Mouse (Mus musculus): ENCODE data around the gene Phactr1.

Gene Phactr1

GRCm38 (mm10) chr13:42973961-42974360, 293.5 kb downstream of the Phactr1 start:
- no peak for DNase-seq (ENCODE audit: low spot score in 2 of 2)

- DNase-seq (ENCODE audit: low spot score in 2 of 2), result no peak
Measured at GRCm38 (mm10) chr13:42974506-42974905, 294.1 kb downstream of the Phactr1 start.

DNA sequence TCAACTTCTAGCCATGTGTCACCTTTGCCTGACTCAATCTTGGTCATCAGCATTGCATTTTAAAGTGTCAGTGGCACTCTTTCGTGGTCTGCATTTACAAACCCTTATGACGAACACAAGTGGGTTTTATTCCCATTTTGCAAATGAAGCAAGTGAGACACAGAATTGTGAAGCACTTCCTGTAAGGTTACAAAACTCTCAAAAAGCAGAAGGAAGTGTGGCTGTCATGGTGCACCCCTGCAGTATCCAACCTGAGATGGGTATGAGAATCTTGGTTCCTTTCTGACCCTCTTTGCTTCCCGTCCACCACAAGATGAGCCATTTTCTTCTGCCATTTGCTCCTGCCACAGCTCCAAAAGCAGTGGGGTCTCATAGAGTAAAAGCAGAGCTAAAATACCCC, 295.7 kb downstream of the Phactr1 start:
- no peak for DNase-seq (ENCODE audit: low spot score in 2 of 2)

DNA sequence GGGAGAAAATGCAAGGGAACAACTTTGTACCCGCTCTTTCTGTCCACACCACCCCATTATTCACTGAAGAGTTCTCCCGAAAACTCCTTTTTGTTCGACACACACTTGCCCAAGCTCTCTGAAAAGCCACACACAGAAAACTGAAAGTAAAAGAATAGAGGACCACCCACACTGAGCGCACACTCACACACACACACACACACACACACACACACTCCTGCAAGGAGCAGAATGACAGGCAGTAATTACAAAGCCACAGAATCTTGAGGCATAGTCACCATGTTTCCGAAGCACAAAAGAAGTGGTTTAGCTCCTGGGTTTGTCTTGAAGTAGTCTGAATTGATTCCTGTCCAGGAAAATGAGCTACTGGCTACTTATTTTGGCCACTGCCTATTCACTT, 296.5 kb downstream of the Phactr1 start:
- no peak for DNase-seq (ENCODE audit: low spot score in 2 of 2)

GRCm38 (mm10) chr13:42980581-42980980, 300.2 kb downstream of the Phactr1 start:
- DNase-seq (ENCODE audit: low spot score in 2 of 2), result peak; percentile 5 to 18

DNA sequence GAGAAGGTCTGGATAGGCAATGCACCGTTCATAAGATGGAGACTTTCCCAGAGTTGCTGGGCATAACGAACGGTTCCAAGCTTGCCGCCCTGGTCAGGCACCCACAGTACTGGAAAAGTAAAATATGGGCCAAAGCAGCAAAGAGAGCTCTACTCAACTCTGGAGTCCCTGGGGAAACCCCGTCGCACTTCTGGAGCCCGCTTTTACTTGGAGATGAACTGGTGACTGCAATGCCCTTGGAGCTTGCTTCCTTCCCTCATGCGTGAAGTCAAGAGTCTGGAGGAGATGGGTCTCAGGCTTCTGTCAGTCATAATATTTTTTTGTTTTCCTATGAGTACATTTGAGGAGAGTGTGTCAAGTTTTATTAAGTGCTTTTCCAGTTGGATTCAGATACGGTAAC, 302.2 kb downstream of the Phactr1 start:
- DNase-seq (ENCODE audit: low spot score in 2 of 2), result no peak

GRCm38 (mm10) chr13:42985806-42986205, 305.4 kb downstream of the Phactr1 start:
- no peak for DNase-seq (ENCODE audit: low spot score in 2 of 2)

- no peak for DNase-seq (ENCODE audit: low spot score in 2 of 2)
Measured at GRCm38 (mm10) chr13:42987931-42988579, 307.6 kb downstream of the Phactr1 start.

GRCm38 (mm10) chr13:42989481-42989880, 309.1 kb downstream of the Phactr1 start:
- DNase-seq (ENCODE audit: low spot score in 2 of 2), result no peak

DNA sequence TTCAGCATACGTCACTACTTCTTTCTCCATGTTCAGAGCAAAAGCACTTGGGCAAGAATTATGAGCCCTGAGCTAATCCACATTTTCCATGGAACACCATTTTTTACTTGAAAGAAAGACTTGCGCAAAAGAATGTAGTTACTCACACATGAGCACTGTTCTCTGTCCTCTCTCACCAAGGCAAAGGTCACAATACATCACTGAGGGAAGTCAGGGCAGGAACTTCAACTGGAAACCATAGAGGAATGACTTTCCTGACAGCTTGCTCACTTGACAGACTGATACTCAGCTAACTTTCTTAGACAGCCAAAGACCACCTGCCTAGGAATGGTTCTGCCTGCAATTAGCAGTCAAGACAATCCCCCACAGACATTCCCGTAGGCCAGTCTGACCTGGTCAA, 309.6 kb downstream of the Phactr1 start:
- DNase-seq (ENCODE audit: low spot score in 2 of 2), result no peak

DNA sequence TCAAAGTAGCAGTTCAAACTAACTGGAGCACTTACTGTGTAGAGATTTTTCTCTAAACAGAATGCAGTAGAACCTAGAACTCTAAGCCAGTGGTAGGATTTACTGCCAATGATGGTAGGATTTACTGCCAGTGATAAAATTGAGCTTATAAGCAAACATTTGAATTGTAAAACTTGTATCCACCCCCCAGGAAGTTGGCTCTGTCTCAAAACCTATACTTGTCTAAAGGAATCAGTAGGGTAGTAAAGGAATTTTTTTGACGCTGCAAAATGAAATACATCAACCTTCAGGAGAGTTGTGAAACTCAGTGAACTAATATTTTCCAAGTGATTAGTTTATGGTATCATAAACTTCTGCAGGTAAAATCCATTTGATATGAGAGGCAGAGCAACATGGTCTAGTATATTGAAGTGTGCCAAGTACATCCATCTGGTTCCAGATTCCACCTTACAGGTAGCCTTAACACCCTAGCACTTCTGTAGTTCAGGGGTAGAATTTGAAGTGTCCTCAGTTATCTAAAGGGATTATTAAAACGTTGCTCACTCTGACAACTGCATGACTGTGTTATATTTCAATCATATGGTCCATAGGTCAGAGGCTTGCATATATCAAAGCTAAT, 310.2 kb downstream of the Phactr1 start:
- no peak for DNase-seq (ENCODE audit: low spot score in 2 of 2)

- no peak for DNase-seq (ENCODE audit: low spot score in 2 of 2)
Measured at GRCm38 (mm10) chr13:42991164-42991563, 310.7 kb downstream of the Phactr1 start.

DNA sequence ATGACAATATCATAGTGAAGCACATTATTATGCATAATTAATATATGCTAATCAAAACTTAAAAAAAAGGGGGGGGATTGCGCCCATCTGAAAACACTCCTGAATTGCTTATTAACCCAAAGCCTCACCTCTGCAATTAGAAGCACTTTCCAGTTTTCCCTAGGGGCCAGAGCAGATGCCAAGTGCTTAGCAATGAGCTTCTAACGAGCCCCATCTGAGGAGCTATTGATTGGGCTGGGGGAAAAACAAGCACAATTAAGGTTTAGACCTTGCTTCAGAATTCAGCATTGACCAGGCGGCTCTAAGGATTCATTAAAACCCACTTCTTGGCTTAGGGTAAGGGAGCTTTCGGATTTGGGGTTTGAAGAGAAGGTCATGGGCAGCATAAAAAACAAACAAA, 311.9 kb downstream of the Phactr1 start:
- DNase-seq (ENCODE audit: low spot score in 2 of 2), result no peak

DNA sequence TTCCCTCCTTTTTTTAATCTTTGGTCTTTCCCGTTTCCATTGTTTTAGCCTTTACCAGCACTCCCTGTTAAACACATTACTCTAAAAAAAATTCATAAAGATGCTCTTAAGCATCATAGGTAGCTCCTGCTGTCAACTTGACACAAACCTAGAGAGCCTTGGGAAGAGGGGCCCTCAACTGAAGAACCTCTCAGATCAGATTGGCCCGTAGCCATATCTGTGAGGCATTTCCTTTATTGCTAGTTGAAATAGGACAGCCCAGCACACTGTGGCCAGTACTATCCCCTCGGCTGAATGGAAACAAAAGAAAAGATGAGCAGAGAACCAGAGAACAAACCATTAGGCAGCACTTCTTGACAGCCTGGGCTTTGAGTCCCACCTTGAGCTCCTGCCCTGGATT, 313.9 kb downstream of the Phactr1 start:
- no peak for DNase-seq (ENCODE audit: low spot score in 2 of 2)

GRCm38 (mm10) chr13:42996188-42996587, 315.8 kb downstream of the Phactr1 start:
- DNase-seq (ENCODE audit: low spot score in 2 of 2), result no peak

DNA sequence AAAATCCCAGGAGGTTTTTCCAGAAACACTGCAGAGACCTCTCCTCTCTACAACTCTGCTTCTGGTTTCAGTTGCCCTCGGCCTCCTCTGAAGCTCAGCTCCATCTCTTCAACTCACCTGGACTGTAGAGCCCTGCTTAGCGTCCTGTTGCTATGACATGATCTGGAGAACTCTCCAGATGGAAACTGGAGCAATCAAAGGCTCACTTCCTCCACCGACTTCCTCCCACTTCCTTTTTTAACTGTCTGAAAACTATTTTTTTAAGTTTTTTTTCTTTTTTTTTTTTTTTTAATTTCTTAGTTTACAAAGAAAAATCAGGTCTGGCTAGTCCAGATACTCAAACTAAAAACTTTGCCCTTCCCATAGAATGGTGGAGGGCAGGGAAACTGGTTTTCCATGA, 318.9 kb downstream of the Phactr1 start:
- DNase-seq (ENCODE audit: low spot score in 2 of 2), result no peak

GRCm38 (mm10) chr13:43005131-43005579, 324.7 kb downstream of the Phactr1 start:
- DNase-seq (ENCODE audit: low spot score in 2 of 2), result peak; percentile 32 to 57

DNA sequence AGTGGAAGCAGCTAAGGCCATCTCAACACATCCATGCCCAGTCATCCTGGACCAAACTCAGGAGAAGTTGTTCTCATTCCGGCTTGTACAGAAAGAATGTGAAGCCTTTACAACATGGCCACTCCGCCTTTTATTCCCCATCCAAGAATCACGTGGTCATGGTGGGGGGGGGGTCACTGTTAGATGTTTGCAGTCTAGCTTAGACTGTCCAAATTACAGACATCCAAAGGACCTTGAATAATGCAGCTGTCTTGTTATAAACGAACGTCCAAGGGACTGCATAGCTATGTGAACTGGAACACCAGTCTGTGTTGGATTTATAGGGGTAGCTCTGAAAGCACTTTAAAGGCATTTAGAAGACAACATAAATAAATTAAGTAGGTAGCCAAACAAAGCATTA, 328.0 kb downstream of the Phactr1 start:
- DNase-seq (ENCODE audit: low spot score in 2 of 2), result no peak

DNA sequence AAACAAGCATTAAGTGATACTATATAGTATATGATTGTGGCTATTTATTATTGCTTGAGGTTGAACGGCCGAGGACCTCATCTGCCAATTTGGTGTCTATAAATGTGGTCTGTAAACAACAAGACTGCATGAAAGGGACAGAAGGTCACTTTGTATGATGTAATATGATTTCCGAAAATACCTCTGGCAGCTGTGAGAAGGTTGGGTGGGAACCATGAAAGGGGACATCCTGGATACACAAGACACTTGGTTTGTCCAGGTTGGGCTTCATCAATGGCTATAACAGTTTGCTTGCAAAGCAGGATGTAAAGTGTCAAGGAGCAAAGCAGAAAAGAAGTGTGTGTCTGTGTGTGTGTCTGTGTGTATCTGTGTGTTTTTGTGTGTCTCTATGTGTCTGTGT, 329.2 kb downstream of the Phactr1 start:
- DNase-seq (ENCODE audit: low spot score in 2 of 2), result peak; percentile 8 to 16

DNA sequence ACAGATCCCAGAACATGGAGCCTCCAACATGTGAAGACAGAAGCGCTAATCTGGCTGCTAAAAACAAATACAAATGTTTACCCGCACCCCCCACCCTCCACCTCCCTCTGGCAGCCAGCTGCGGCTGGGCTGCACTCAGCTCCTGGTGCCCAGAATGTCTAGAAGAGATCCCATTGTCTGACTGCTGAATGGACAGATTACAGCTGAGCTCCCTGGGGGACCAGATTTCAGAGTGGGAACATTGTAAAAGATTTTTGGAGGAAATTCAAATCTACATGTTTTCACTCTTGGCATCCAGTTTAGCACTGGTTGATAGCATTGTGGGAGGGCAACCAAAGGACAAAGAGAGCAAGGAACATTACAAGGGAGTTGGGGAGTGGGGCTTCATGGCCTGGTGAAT, 331.1 kb downstream of the Phactr1 start:
- no peak for DNase-seq (ENCODE audit: low spot score in 2 of 2)

DNA sequence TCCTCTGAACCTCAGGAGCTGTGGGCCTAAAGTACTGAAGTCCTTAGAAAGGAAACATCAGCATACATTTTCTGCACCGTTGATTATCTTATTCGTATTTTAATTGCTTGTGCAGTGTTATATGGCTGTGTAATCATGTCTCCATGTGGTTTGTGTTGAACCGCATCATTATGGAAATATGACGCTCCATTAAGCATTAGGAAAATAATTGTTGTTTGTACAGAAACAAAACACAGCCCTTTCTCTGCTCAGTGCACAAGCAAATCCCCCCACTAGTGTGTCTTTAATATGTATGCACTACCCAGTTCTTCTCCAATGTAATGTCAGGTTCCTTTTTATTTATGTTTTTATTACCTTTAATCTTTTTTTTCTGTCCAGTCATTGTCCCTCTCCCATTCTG, 333.6 kb downstream of the Phactr1 start:
- DNase-seq (ENCODE audit: low spot score in 2 of 2), result no peak

DNA sequence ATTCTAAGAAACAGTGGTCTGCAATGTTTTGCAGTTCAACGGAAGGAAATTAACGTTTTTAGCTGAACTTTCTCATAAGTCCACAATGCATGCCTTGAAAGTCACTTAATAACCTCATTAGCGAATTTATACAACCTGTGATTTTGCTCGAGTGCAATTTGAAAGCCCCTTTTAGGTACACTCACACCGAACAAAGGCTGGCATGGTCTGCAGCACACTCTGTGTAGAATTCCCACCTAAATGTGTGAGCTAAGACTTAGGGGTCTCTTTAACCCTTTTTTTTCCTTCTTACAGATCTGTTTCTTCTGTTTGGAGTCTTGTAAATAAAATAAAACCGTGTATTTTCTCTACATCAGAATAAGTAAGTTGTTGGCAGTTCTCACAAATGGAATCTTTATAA, 335.3 kb downstream of the Phactr1 start:
- no peak for DNase-seq (ENCODE audit: low spot score in 2 of 2)

DNA sequence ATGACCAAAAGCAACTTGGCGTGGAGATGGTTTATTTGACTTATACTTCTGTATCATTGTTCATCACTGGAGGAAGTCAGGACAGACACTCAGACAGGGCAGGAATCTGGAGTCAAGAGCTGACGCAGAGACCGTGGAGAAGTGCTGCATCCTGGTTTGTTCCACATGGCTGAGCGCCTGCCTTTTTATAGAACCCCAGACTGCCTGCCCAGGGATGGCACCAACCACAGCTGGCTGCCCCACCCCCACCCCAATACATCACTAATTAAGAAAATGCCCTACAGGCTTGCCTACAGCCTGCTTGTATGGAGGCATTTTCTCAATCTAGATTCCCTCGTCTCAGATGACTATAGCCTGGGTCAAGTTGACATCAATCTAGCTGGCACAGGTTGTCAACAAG, 338.4 kb downstream of the Phactr1 start:
- DNase-seq (ENCODE audit: low spot score in 2 of 2), result no peak

DNA sequence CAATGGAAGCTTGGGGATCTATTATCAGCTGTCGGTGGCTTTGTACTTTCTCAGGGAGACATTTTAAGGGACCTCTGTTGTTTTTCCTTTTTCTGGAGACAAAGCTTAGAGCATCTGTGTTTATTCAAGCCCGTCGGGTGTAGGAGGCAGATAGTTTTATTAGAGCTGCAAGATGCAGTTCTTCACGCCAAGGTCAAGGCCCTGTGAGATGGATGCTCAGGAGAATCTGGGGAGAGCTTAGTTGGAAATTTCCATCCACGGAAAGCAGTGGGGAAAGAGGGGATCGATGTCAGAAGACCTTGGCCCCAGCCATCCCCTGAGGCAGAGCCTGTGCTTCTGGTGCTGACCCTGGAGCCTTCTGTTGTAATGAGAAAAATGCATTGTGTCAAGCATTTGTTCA, 340.6 kb downstream of the Phactr1 start:
- no peak for DNase-seq (ENCODE audit: low spot score in 2 of 2)
